Mouse (Mus musculus) hindbrain, embryonic 16.5 days (tissue): ENCODE data around the gene Dnaaf5. TPM values are rescaled to one million over a fixed set of nuclear protein-coding genes. Genes with fewer than 3 reads are reported as not detected.

ENCODE experiments used
- ATAC-seq: fragments of 200-750 bp; cut with Nextera tagmentation; 2 replicates; pipeline ENCODE4 v1.8.0; 2017; ENCODE audit warnings: moderate TSS enrichment, moderate library complexity
- H3K27ac ChIP-seq: fragments of 300-500 bp; sonication (generic); 2 replicates; pipeline ENCODE4 v1.5.1; 2014; ENCODE audit warnings: low read depth, mild to moderate bottlenecking, control low read depth, low read length, moderate library complexity
- H3K27me3 ChIP-seq: fragments of 300-500 bp; sonication (generic); replicated peaks from 2 replicates; pipeline ENCODE4 v1.6.1; 2014; ENCODE audit warnings: low read length; ENCODE audit not compliant: control insufficient read depth, insufficient read depth
- H3K36me3 ChIP-seq: fragments of 300-500 bp; sonication (generic); 2 replicates; pipeline ENCODE4 v1.6.1; 2014; ENCODE audit warnings: mild to moderate bottlenecking, low read length, moderate library complexity, mixed read lengths; ENCODE audit not compliant: control insufficient read depth, insufficient read depth
- H3K4me1 ChIP-seq: fragments of 300-500 bp; sonication (generic); 2 replicates; pipeline ENCODE4 v1.6.1; 2014; ENCODE audit warnings: low read depth, low read length; ENCODE audit not compliant: control insufficient read depth, insufficient read depth
- H3K4me2 ChIP-seq: fragments of 300-500 bp; sonication (generic); 2 replicates; pipeline ENCODE4 v1.6.1; 2014; ENCODE audit warnings: mild to moderate bottlenecking, low read length, control low read depth, moderate library complexity
- H3K4me3 ChIP-seq: fragments of 300-500 bp; sonication (generic); 2 replicates; pipeline ENCODE4 v1.5.1; 2014; ENCODE audit warnings: mild to moderate bottlenecking, low read length, control low read depth, moderate library complexity
- H3K9ac ChIP-seq: fragments of 300-500 bp; sonication (generic); 2 replicates; pipeline ENCODE4 v1.6.1; 2014; ENCODE audit warnings: low read depth, mild to moderate bottlenecking, control low read depth, low read length, moderate library complexity
- H3K9me3 ChIP-seq: fragments of 300-500 bp; sonication (generic); 2 replicates; pipeline ENCODE4 v1.6.1; 2014; ENCODE audit warnings: mild to moderate bottlenecking, low read length, moderate library complexity; ENCODE audit not compliant: control insufficient read depth
- WGBS: fragments of 180-500 bp; shearing (Covaris S2); extraction: QIAGEN DNeasy Blood & Tissue Kit; methylation state at CpG from one replicate; pipeline ENCODE4 v1.1.7; 2014; 5-methylcytosine and 5-hydroxymethylcytosine counted together
- polyA plus RNA-seq: library from polyadenylated mRNA; unstranded; fragments of >200 nt; fragmentation: Nextera tagmentation; extraction: Ambion mirVana; gene quantifications from 2 replicates; pipeline ENCODE4 v1.2.1, GENCODE M21; 2015

Dnaaf5 gene
- polyA plus RNA-seq, 1 experiment from 2014 or later = 2.6 TPM

DNA sequence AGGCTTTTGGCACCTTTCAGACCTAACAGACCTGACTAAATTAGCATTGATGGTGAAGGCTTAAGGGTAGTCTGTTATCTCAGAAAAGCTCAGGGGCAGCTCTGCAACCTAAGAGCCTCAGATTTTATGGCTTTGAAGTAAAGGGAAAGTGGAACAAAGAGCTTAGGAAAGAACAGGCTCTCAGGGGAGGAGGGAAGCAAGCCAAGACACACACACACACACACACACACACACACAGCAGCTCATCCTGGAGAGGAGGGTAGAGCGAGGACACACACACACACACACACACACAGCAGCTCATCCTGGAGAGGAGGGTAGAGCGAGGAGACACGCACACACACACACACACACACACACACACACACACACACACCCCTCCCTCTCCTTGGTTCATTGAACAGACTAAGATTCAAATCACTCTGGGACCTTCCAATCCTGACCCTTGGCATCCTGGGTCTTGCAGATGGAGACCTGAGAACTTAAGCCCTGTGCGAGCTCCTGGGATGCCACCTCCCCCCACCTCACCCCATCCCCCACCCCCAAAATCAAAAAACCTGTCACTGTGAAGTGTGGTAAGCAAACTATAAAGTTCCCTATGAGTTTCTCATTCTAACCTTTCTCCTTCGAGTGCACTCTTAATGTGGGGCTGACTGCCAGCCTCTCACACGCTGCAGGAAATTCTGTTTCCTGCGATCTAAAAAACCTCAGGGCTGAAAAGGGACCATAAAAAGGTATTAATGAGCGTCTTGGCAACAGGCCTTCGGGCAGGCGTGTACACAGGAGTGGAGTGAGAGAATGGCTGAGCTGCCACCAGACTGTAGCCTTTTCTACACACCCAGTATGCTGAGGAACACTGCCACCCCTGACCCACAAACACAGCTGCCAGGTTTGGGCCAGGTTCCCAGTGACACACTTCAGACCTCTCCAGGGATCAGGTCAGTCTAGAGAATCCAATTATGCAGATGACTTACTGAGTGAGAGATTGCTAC lies 24.8 kb downstream of the Dnaaf5 start:
- no peaks in the 10 kb centered on the region for H3K27me3 ChIP-seq
- no peak overlapping the region for H3K9ac ChIP-seq
- H3K4me3 ChIP-seq = no peak overlapping the region
- H3K4me2 ChIP-seq = no peak overlapping the region
- peaks cover 15% of the 10 kb centered on the region for H3K36me3 ChIP-seq
- no peaks in the 10 kb centered on the region for H3K9me3 ChIP-seq
- WGBS = 45% methylated on average over 10 of the region's 10 CpGs
- H3K27ac ChIP-seq = peak overlapping the region; percentile 31
- ATAC-seq = peak; percentile 57; the same call in 1 of the 2 replicates
- peaks cover 11% of the 10 kb centered on the region; the same call in 1 of the 2 replicates for H3K4me1 ChIP-seq

DNA sequence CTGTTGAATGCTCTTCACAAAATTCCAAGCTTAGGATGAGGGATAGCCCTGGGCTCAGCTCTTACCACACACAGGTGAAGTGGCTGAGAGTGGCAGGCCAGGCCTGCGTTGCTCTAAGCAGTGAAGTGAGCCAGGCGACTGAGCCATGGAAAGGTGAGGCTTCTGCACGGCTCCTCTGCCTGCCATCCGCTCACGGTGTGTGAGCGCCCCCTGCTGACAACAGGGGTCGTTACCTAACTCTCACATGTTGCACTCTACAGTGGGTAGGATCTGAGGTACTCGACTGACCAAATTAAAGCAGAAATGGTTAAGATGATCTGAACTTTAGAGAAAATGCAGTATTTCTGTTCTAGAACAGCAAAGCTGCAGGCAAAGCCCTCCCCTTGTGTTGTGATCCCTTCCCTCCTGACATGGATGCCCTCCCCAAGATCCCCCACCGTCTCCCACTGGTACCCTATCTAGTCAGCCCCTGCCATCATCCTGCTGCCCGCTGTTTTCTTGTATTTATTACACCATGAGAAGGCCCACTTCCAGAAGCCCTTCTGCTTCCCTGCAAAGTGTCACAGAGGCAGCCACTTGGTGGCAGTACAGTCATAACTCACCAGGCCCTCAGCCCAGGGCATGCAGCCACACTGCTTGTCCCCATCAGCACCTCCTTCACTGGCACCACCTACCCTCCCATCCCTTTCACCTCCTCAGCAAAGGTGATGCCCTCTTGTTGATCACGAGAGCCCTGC lies 29.0 kb downstream of the Dnaaf5 start:
- WGBS = 29% methylated on average over 11 of the region's 11 CpGs
- no peak overlapping the region for H3K4me2 ChIP-seq
- H3K9ac ChIP-seq = no peak overlapping the region
- H3K27me3 ChIP-seq = no peaks in the 10 kb centered on the region
- H3K4me3 ChIP-seq = no peak overlapping the region
- peaks cover 9% of the 10 kb centered on the region; the same call in 1 of the 2 replicates for H3K4me1 ChIP-seq
- H3K27ac ChIP-seq = no peak overlapping the region
- peaks cover 25% of the 10 kb centered on the region for H3K36me3 ChIP-seq
- no peaks in the 10 kb centered on the region for H3K9me3 ChIP-seq
- ATAC-seq = peak; percentile 91

DNA sequence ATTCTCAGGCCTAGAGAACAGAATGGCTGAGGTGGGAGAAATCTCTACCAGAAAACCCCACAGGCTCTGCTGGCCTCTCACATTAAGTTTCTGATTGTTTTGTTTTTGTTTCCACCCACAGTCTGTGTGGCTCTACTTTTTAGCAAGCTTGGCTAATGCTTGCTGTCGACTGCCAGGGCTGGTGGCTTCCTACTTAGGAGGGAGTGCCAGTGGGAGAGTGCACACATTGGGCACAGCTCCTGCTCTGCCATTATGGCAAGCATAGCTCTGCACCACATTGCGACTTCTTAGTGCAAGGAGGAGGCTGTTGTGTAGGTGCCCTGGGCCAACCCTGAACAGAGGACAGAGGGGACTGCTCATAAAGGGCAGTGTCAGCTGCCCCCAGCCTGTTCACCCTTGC lies 33.1 kb downstream of the Dnaaf5 start:
- Histone ChIP-seq H3K9me3 (no peaks in the 10 kb centered on the region), H3K27ac (no peak overlapping the region), H3K9ac (no peak overlapping the region), H3K36me3 (peaks cover 21% of the 10 kb centered on the region; the same call in 1 of the 2 replicates), H3K4me1 (no peaks in the 10 kb centered on the region), H3K4me3 (no peak overlapping the region), H3K27me3 (no peaks in the 10 kb centered on the region), H3K4me2 (no peak overlapping the region)
- WGBS = 87% methylated on average over 2 of the region's 2 CpGs
- no peak for ATAC-seq

DNA sequence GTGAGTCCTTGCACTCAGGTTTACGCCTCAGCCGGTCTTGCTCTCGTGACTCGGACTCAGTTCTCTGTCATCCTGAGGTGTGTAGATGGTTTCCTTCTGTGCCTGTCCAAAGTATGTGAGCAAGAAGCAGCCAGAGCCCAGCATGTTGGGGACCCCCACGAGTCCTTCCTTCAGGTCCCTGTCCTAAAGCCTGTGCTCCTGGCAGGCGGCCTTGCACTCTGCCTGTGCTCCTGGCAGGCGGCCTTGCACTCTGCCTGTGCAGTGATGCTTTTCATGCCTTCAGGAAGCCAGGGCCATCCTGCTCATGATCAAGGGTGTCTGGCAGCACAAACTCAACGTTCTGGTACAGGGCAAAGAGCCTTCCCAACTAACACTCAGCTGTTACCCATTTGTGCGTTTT lies 33.6 kb downstream of the Dnaaf5 start:
- Histone ChIP-seq H3K9ac (no peak overlapping the region), H3K9me3 (no peaks in the 10 kb centered on the region), H3K4me2 (no peak overlapping the region), H3K4me1 (no peaks in the 10 kb centered on the region), H3K36me3 (peaks cover 21% of the 10 kb centered on the region; the same call in 1 of the 2 replicates), H3K27ac (no peak overlapping the region), H3K27me3 (no peaks in the 10 kb centered on the region), H3K4me3 (no peak overlapping the region)
- ATAC-seq = no peak
- 96% methylated on average over 9 of the region's 9 CpGs for WGBS

DNA sequence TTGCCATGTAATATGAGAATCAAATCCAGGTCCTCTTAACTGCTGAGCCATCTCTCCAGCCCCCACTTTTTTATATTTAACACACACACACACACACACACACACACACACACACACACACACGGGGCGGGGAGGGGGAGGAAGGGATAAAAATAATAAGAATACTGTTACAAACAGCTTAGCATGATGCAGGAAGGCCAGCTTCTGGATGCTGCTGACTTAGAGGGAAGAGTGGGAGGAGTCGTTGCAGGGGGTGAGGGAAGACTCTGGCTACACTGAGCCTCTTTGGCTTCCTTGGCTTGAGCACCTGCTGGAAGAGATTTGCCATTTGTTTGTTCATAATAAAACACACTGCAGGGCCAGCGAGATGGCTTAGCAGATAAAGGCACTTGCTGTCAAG lies 34.9 kb downstream of the Dnaaf5 start:
- H3K36me3 ChIP-seq = peaks cover 17% of the 10 kb centered on the region; the same call in 1 of the 2 replicates
- WGBS = 89% methylated on average over 4 of the region's 4 CpGs
- no peak overlapping the region for H3K4me3 ChIP-seq
- no peak for ATAC-seq
- no peaks in the 10 kb centered on the region for H3K4me1 ChIP-seq
- no peak overlapping the region for H3K4me2 ChIP-seq
- H3K27ac ChIP-seq = no peak overlapping the region
- no peaks in the 10 kb centered on the region for H3K27me3 ChIP-seq
- no peak overlapping the region for H3K9ac ChIP-seq
- no peaks in the 10 kb centered on the region for H3K9me3 ChIP-seq

DNA sequence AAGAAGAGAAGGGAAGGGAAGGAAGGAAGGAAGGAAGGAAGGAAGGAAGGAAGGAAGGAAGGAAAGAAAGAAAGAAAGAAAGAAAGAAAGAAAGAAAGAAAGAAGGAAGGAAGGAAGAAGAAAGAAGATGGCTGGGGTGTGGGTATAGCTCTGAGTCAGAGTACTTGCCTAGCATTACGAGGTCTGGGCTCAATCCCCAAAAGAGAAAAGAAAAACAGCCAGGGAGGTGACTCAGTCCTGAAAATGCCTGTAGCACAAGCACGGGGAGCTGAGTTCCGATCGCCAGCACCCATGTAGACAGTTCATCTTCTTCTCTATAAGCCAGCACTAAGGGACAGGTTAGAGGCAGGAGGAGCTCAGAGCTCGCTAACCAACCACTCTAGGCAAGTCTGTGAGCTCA lies 39.7 kb downstream of the Dnaaf5 start:
- ATAC-seq = no peak
- Histone ChIP-seq H3K9ac (no peak overlapping the region), H3K27ac (no peak overlapping the region), H3K27me3 (no peaks in the 10 kb centered on the region), H3K36me3 (no peaks in the 10 kb centered on the region; the same call in 1 of the 2 replicates), H3K4me2 (no peak overlapping the region), H3K4me1 (no peaks in the 10 kb centered on the region), H3K9me3 (no peaks in the 10 kb centered on the region), H3K4me3 (no peak overlapping the region)
- 95% methylated on average over 5 of the region's 5 CpGs for WGBS

DNA sequence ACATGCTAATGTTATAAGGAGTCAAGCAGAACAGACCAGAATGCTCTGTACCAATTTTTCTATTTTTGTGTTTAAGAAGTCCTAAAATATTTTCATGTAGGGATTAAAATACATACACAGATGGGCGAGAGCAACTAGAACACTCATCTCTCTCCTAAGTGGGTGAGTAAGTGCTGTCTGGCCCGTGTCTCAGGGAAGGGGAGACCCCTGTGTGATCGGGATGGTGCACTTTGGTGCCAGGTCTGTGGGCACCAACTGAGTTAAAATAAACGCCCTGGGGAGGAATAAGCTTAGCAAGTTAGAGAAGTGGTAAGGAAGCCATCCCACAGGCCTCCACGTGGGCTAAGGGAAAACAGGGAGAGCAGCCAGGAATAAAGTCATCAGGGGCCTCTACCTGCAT lies 40.9 kb downstream of the Dnaaf5 start:
- no peaks in the 10 kb centered on the region; the same call in 1 of the 2 replicates for H3K36me3 ChIP-seq
- H3K4me3 ChIP-seq = no peak overlapping the region
- H3K27me3 ChIP-seq = no peaks in the 10 kb centered on the region
- H3K27ac ChIP-seq = no peak overlapping the region
- H3K9ac ChIP-seq = no peak overlapping the region
- H3K4me2 ChIP-seq = no peak overlapping the region
- H3K9me3 ChIP-seq = no peaks in the 10 kb centered on the region
- H3K4me1 ChIP-seq = no peaks in the 10 kb centered on the region
- WGBS = 76% methylated on average over 5 of the region's 5 CpGs
- no peak for ATAC-seq

DNA sequence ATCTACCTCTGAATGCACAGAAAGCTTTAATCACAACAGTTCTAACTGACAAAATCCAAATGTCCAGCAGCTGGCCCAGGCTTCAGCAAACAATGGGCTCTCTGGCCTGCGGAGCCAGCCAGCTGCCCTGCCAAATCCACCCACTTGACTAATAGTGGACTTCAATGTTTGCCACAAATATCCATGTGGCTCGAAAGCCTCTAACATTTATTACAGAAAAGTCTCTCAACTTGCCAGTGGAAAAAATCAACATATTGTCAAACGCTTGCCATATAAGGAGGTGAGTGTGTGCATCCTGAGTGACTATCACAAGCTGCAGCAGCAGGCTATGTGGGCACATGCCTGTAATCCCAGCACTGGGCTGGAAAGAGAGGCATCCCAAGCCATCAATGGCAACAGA lies 48.8 kb downstream of the Dnaaf5 start:
- Histone ChIP-seq H3K27ac (no peak overlapping the region), H3K27me3 (no peaks in the 10 kb centered on the region), H3K36me3 (no peaks in the 10 kb centered on the region), H3K4me3 (no peak overlapping the region), H3K4me1 (peaks cover 20% of the 10 kb centered on the region), H3K4me2 (no peak overlapping the region), H3K9me3 (no peaks in the 10 kb centered on the region), H3K9ac (no peak overlapping the region)
- ATAC-seq = no peak
- 82% methylated on average over 3 of the region's 3 CpGs for WGBS

DNA sequence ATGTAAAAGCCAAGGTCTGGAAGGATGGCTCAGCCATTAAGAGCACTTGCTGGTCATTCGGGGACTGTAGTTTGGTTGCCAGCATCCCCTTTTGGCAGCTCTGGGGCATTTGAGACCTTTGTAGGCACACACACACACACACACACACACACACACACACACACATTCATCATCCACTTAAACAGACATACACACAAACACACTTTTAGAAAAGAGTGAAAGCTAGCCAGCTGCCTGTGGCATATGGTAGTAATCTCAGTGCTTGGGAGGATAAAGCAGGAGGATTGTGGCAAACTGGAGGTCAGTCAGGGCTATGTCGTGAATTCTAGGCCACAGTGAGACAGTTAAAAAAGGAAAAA lies 49.6 kb downstream of the Dnaaf5 start:
- WGBS = 38% methylated on average over 2 of the region's 2 CpGs
- H3K4me3 ChIP-seq = peak overlapping the region; percentile 88
- peak overlapping the region; percentile 73 for H3K9ac ChIP-seq
- H3K27me3 ChIP-seq = no peaks in the 10 kb centered on the region
- H3K4me2 ChIP-seq = peak overlapping the region; percentile 87
- no peak for ATAC-seq
- H3K4me1 ChIP-seq = peaks cover 20% of the 10 kb centered on the region
- H3K9me3 ChIP-seq = no peaks in the 10 kb centered on the region
- H3K27ac ChIP-seq = peak overlapping the region; percentile 87
- no peaks in the 10 kb centered on the region for H3K36me3 ChIP-seq
